Mouse (Mus musculus) kidney, embryonic 16.5 days (tissue): ENCODE data around the gene Asphd1. TPM values are rescaled to one million over a fixed set of nuclear protein-coding genes. Genes with fewer than 3 reads are reported as not detected.
A peak's percentile ranks its signal among the peaks of the same experiment; 100 is the strongest.

Experiments used
- ATAC-seq: fragments of 200-750 bp; cut with Nextera tagmentation; 2 replicates; pipeline ENCODE4 v1.8.0; 2017; ENCODE audit warnings: moderate TSS enrichment; ENCODE audit not compliant: low FRiP score, low TSS enrichment
- H3K27ac ChIP-seq: fragments of 300-500 bp; sonication (generic); 2 replicates; pipeline ENCODE4 v1.5.1; 2014; ENCODE audit warnings: low read length
- H3K27me3 ChIP-seq: fragments of 300-500 bp; sonication (generic); 2 replicates; pipeline ENCODE4 v1.6.1; 2014; ENCODE audit warnings: low read length, control low read depth, mixed read lengths; ENCODE audit not compliant: insufficient read depth
- H3K36me3 ChIP-seq: fragments of 300-500 bp; sonication (generic); 2 replicates; pipeline ENCODE4 v1.6.1; 2014; ENCODE audit warnings: low read length, control low read depth, mixed read lengths; ENCODE audit not compliant: insufficient read depth
- H3K4me1 ChIP-seq: fragments of 300-500 bp; sonication (generic); 2 replicates; pipeline ENCODE4 v1.6.1; 2014; ENCODE audit warnings: low read length, control low read depth, mixed read lengths; ENCODE audit not compliant: insufficient read depth
- H3K4me2 ChIP-seq: fragments of 300-500 bp; sonication (generic); replicated peaks from 2 replicates; pipeline ENCODE4 v1.6.1; 2014; ENCODE audit warnings: low read depth, low read length
- H3K4me3 ChIP-seq: fragments of 300-500 bp; sonication (generic); 2 replicates; pipeline ENCODE4 v1.5.1; 2014; ENCODE audit warnings: mild to moderate bottlenecking, low read length
- H3K9ac ChIP-seq: fragments of 300-500 bp; sonication (generic); replicated peaks from 2 replicates; pipeline ENCODE4 v1.6.1; 2014; ENCODE audit warnings: low read length
- H3K9me3 ChIP-seq: fragments of 300-500 bp; sonication (generic); 2 replicates; pipeline ENCODE4 v1.6.1; 2016; ENCODE audit warnings: low read length, control low read depth
- WGBS: fragments of 180-500 bp; shearing (Covaris S2); extraction: QIAGEN DNeasy Blood & Tissue Kit; methylation state at CpG from one replicate; pipeline ENCODE4 v1.1.7; 2014; 5-methylcytosine and 5-hydroxymethylcytosine counted together
- polyA plus RNA-seq: library from polyadenylated mRNA; unstranded; fragments of >200 nt; fragmentation: Nextera tagmentation; extraction: Ambion mirVana; gene quantifications from 2 replicates; pipeline ENCODE4 v1.2.1, GENCODE M21; 2015

Asphd1 gene
- polyA plus RNA-seq, 1 experiment from 2014 or later, result 0.12 TPM

DNA sequence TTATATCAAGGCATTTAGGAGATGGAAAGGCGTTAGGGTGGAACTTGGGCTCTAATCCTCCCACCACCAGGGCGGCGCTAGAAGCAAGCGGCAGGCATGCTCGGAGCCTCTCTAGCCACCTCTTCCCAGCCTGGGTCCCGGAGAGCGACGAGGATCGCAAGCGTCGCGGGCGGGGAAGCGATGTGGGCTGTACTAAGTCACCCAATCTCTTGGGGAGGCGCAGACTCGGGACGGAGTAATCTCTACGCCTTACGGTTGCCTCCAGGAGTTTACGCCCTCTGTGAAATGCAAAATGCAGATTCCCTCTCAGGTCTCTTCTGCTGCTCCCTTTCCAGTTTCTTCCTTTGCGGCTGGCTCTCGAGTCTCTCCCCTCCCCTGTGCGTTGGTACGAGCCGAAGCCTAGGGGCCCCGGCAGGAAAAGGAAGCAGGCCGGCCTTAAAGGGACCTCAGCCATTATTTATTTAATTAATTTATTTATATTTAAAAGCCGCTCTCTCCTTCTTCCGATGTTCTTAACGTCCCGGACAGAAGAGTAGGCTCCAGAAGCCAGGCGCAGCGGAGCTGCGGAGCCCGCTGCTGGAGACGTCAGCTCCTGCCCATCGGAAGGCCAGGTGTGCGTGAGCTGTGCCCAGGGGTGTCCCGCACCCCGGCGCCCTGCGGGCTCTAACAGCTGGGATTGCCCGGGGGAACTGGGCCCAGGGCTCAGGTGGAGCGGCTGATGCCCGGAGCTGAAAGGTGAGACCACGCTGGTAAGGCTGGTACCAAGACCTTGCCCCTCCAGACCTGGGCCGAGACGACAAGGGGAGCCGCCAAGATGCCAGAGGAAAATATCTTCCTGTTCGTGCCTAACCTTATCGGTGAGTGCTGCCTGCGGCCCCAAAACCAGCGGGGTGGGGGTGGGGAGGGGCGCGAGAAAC is 26.8 kb upstream of the Asphd1 start, which contains the start of gene Cdiptos:
TSS of gene Cdiptos (minus strand) at position 149 of the 917 bp plus-strand sequence.
- WGBS, result under 1% methylated on average over 54 of the region's 55 CpGs

GRCm38 (mm10) chr7:126975893-126975949 is 26.3 kb upstream of the Asphd1 start, which contains the start of gene Cdipt:
Gene Cdipt (plus strand): TSS chr7:126975914.
- peak within 1 kb of the TSS; percentile 98 for H3K27ac ChIP-seq
- peak within 1 kb of the TSS; percentile 99 for H3K4me3 ChIP-seq
- peak within 1 kb of the TSS; percentile 82 for H3K4me2 ChIP-seq
- H3K9me3 ChIP-seq, result no peaks in the 10 kb centered on the region
- WGBS, result 10% methylated on average over 1 of the region's 1 CpGs
- no peak for ATAC-seq
- H3K4me1 ChIP-seq, result peaks cover 6% of the 10 kb centered on the region
- peak within 1 kb of the TSS; percentile 98 for H3K9ac ChIP-seq
- H3K27me3 ChIP-seq, result no peaks in the 10 kb centered on the region
- peaks cover 24% of the 10 kb centered on the region for H3K36me3 ChIP-seq

More for the DNA sequence above, 26.8 kb upstream of the Asphd1 start, which contains the start of gene Cdiptos:
- Histone ChIP-seq H3K4me1 (peaks cover 6% of the 10 kb centered on the region), H3K4me3 (peak within 1 kb of the TSS; percentile 99), H3K27me3 (no peaks in the 10 kb centered on the region), H3K9ac (peak within 1 kb of the TSS; percentile 98), H3K36me3 (peaks cover 26% of the 10 kb centered on the region), H3K9me3 (no peaks in the 10 kb centered on the region), H3K4me2 (peak within 1 kb of the TSS; percentile 82), H3K27ac (peak within 1 kb of the TSS; percentile 98)
- ATAC-seq, result peak; percentile 97

DNA sequence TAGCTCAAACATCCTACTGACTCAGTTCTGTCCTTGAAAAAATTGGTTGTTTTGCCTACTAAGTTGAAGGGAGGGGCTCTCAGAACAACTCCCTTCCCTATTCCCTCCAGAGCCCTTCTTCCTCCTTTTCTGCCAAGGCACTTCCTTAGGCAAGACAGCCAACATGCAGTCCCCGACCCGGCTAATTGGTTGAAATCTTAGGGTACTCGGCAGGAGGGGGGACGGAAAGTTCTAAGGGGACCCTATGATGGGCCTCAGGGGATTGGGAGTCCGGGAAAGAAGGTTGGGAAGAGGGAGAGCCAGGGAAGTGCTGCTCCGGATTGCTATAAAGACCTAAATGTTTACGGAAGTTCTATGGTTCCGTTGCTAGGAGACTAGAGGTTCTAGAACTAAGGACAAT is 26.1 kb upstream of the Asphd1 start:
- Histone ChIP-seq H3K27me3 (no peaks in the 10 kb centered on the region), H3K9me3 (no peaks in the 10 kb centered on the region), H3K4me2 (peak overlapping the region; percentile 82), H3K9ac (peak overlapping the region; percentile 60), H3K4me3 (peak overlapping the region; percentile 99), H3K4me1 (peaks cover 6% of the 10 kb centered on the region), H3K27ac (peak overlapping the region; percentile 98), H3K36me3 (peaks cover 24% of the 10 kb centered on the region)
- ATAC-seq, result peak; percentile 21
- 10% methylated on average over 8 of the region's 8 CpGs for WGBS

- no peak; the same call in 1 of the 2 replicates for ATAC-seq
- Histone ChIP-seq H3K9me3 (no peaks in the 10 kb centered on the region), H3K4me2 (no peak overlapping the region), H3K36me3 (no peaks in the 10 kb centered on the region), H3K27me3 (peaks cover 11% of the 10 kb centered on the region), H3K27ac (no peak overlapping the region), H3K4me1 (no peaks in the 10 kb centered on the region), H3K4me3 (no peak overlapping the region), H3K9ac (no peak overlapping the region)
- WGBS, result 64% methylated on average over 6 of the region's 6 CpGs
Observed at GRCm38 (mm10) chr7:126967361-126967760, 18.0 kb upstream of the Asphd1 start.

- H3K9ac ChIP-seq, result no peak overlapping the region
- no peak overlapping the region for H3K27ac ChIP-seq
- peaks cover 14% of the 10 kb centered on the region for H3K27me3 ChIP-seq
- no peak for ATAC-seq
- no peak overlapping the region for H3K4me2 ChIP-seq
- H3K4me1 ChIP-seq, result no peaks in the 10 kb centered on the region
- no peaks in the 10 kb centered on the region for H3K9me3 ChIP-seq
- no peaks in the 10 kb centered on the region for H3K36me3 ChIP-seq
- no peak overlapping the region for H3K4me3 ChIP-seq
- WGBS, result 52% methylated on average over 3 of the region's 3 CpGs
Observed at GRCm38 (mm10) chr7:126965568-126965967, 16.2 kb upstream of the Asphd1 start.

DNA sequence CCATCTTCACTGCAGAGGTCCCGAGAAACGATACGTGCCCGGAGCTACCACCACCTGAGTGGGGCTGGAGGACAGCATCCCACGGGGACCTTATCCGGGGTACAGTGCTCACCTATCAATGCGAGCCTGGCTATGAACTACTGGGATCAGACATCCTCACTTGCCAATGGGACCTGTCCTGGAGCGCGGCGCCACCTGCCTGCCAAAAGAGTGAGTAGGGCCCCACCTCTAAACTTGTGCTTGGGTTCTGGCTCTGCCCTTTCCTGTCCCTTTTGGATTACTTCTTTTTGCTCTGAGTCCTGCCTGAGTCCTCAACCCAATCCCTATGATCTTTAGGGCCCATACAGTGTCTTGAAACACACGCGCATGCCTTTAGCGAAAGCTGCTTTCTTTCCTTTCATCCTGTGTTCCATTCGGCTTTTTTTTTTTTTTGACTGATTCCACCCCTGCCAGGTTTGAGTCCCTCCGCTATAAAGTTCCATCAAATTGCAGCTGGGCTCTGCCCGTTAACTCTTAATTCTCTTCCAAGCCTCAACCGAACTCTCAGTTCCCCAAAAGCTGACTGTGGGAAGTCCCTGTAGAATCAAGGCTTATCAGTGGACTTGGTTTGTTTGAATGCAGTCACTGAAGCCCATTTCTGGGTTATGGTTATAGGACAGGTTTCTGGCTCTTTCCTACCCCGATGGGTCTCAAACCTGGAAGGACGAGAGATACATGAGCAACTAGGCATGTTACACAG is 14.3 kb upstream of the Asphd1 start:
- Histone ChIP-seq H3K9ac (no peak overlapping the region), H3K36me3 (no peaks in the 10 kb centered on the region), H3K4me3 (no peak overlapping the region; the same call in 1 of the 2 replicates), H3K4me1 (no peaks in the 10 kb centered on the region), H3K27ac (no peak overlapping the region), H3K27me3 (peaks cover 14% of the 10 kb centered on the region), H3K4me2 (peak overlapping the region; percentile 11), H3K9me3 (no peaks in the 10 kb centered on the region)
- 20% methylated on average over 19 of the region's 19 CpGs for WGBS
- no peak for ATAC-seq

DNA sequence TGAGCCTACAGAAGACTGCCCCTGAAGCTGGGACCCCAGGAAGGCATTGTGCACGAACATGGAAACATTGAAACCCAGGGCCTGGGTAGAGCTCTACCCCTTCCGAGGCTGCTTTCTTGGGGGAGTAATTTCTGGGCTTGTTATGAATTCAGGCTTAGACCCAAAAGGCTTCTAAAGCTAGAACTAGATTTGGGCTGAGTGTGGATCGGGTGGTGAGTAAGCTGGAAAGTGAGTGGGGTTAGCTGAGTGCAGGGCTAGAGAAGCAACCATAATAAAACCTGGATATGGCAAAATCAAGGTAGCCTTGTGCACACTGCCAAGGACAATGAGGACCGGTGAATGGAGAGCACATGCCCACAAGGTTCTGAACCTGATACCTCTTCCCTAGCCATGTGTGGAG is 12.6 kb upstream of the Asphd1 start:
- no peak for ATAC-seq
- Histone ChIP-seq H3K9me3 (no peaks in the 10 kb centered on the region), H3K27ac (no peak overlapping the region), H3K27me3 (peaks cover 14% of the 10 kb centered on the region), H3K4me1 (no peaks in the 10 kb centered on the region), H3K4me3 (no peak overlapping the region), H3K36me3 (no peaks in the 10 kb centered on the region), H3K9ac (no peak overlapping the region), H3K4me2 (no peak overlapping the region)
- 82% methylated on average over 4 of the region's 4 CpGs for WGBS

DNA sequence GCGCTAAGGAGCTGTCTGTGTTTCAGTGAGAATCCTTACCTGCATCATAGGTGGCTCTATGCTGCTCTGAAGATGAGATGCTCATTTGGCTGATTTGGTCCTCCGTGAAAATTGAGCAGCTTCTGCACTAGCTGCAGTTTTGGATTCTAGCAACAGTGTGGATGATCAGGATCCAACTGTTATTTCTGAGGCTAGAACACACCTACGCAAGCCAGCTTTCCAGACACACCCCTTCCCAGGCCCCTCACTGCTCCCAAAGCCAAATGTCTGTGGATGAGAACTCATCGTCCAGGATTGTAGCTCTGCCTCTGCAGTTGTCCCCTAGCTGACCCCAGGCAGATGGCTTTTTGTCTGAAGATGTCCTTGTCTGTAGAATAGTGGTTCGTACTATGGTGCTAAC is 11.7 kb upstream of the Asphd1 start:
- Histone ChIP-seq H3K4me2 (no peak overlapping the region), H3K36me3 (no peaks in the 10 kb centered on the region), H3K27me3 (peaks cover 14% of the 10 kb centered on the region), H3K27ac (no peak overlapping the region), H3K9me3 (no peaks in the 10 kb centered on the region), H3K9ac (no peak overlapping the region), H3K4me1 (no peaks in the 10 kb centered on the region), H3K4me3 (no peak overlapping the region)
- 84% methylated on average over 5 of the region's 5 CpGs for WGBS
- no peak for ATAC-seq

GRCm38 (mm10) chr7:126959780-126960179 is 10.4 kb upstream of the Asphd1 start:
- WGBS, result 57% methylated on average over 9 of the region's 9 CpGs

DNA sequence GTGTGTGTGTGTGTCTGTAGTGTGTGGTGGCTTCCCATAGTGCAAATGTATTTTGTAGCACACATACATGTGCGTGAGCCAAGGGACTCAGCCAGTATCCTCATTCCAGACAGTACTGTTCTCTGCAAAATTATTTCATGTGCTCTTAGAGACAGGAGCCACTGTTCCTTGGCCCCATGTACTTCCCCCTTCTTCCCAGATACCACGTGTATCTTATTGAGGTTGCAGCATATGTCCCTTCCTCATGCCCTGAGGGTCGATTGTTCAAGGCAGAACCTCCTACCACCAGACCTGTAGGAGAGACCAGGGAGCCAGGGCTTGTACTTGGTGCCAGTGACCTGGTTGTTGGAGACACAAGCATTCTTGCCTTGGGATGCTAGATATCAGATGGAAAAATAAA is 5.7 kb upstream of the Asphd1 start:
- H3K4me1 ChIP-seq, result peaks cover 3% of the 10 kb centered on the region; the same call in 1 of the 2 replicates
- no peak overlapping the region for H3K9ac ChIP-seq
- H3K9me3 ChIP-seq, result no peaks in the 10 kb centered on the region
- H3K4me3 ChIP-seq, result no peak overlapping the region
- no peak overlapping the region for H3K27ac ChIP-seq
- no peak overlapping the region for H3K4me2 ChIP-seq
- peaks cover 22% of the 10 kb centered on the region for H3K27me3 ChIP-seq
- 66% methylated on average over 3 of the region's 3 CpGs for WGBS
- H3K36me3 ChIP-seq, result no peaks in the 10 kb centered on the region
- no peak for ATAC-seq

More at GRCm38 (mm10) chr7:126959780-126960179, 10.4 kb upstream of the Asphd1 start:
- Histone ChIP-seq H3K27me3 (peaks cover 14% of the 10 kb centered on the region), H3K9me3 (no peaks in the 10 kb centered on the region), H3K4me3 (no peak overlapping the region), H3K36me3 (no peaks in the 10 kb centered on the region), H3K4me1 (no peaks in the 10 kb centered on the region), H3K4me2 (no peak overlapping the region), H3K27ac (no peak overlapping the region), H3K9ac (no peak overlapping the region)
- no peak for ATAC-seq
